19 mouse cellular contexts compared by ENCODE assay signal in the genomic region with DNA sequence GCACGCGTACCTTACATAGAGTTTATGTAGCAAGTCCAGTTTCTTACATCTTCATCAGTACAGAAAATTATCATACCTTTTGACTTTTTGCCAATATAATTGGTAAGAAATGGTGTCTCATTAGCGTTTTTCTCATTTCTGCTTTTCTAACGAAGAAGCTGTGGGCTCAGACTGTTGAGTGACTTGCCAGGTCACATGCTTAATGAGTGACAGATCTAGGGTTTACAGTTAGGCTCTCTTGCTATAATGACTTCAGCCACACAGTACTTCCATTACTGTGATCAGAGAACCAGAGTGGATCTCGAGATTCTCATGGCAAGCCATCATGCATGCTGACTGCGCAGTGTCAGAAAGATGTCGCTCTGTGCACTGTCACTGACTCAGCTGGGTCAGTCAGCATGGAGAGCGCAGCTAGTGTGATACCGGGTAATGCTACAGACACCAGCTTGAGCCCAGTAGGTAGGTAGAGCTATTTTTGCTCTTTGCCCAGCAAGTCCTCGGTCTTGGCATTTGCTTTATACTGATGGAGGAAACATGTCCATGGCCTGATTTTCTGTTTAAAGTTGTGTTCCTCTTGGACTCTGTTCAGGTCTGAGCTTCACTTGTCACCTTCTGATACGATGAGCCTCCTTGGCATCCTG.
DNase-seq lines count a peak whose midpoint lies in the region; ATAC-seq and TF ChIP-seq lines count a peak whose summit lies in the region.
"Had no signal": no experiment of that assay in that cellular context is flagged by ENCODE, and none has a peak within 500 bp of the region (broad histone marks: within the 10 kb centered on the region; RNA-seq: fewer than 3 reads in every experiment).

No protein-coding gene starts in this region.

- ATAC-seq in hindbrain, embryonic 11.5 days (ENCODE audit: low FRiP score): no peak
- no peak for ATAC-seq in hindbrain, embryonic 13.5 days (ENCODE audit: low FRiP score)
- ATAC-seq in common myeloid progenitor, adult 5-6 weeks (replicated peaks; ENCODE audit: low read depth, poor library complexity, severe bottlenecking): peak; percentile 59
- ATAC-seq: forebrain, embryonic 14.5 days; intestine, postnatal 0 days; lung, postnatal 0 days had no signal

- 83% methylated on average over 11 of the region's 11 CpGs for WGBS in hindbrain, embryonic 11.5 days
- WGBS in hindbrain, embryonic 13.5 days: 76% methylated on average over 11 of the region's 11 CpGs
- 24% methylated on average over 11 of the region's 11 CpGs for WGBS in cerebellum, adult 2 months

- TF ChIP-seq CTCF in CH12.LX (conservative IDR thresholded peaks at IDR 0.05 in 1 of 2, IDR thresholded peaks at IDR 0.05 in 1 of 2; ENCODE audit: low read depth in 2 of 2, low read length in 2 of 2): no peak
- 0 out of 2 replicates have a peak, but pooled peaks have one; percentile 26 for TF ChIP-seq CTCF in cerebellum, adult 2 months (IDR thresholded peaks at IDR 0.05; ENCODE audit: borderline replicate concordance, insufficient read depth, low read depth, low read length)
- TF ChIP-seq CTCF in left cerebral cortex, adult 2 months (IDR thresholded peaks at IDR 0.05): no peak

- peaks cover 26% of the 10 kb centered on the region for H3K27me3 ChIP-seq in hindbrain, embryonic 11.5 days (ENCODE audit: control insufficient read depth, insufficient read depth, low read length)
- H3K27me3 ChIP-seq in hindbrain, embryonic 13.5 days: peaks cover 61% of the 10 kb centered on the region
- H3K27me3 ChIP-seq in CH12.LX (replicated peaks): no peaks in the 10 kb centered on the region
- H3K27me3 ChIP-seq in cerebellum, adult 2 months (ENCODE audit: control insufficient read depth, insufficient read depth, low read length): no peaks in the 10 kb centered on the region

- no peak for TF ChIP-seq POLR2A in CH12.LX (IDR thresholded peaks at IDR 0.05; ENCODE audit: low read depth, low read length)
- no peak for TF ChIP-seq POLR2A in cerebellum, adult 2 months (IDR thresholded peaks at IDR 0.05; ENCODE audit: borderline replicate concordance, insufficient read depth, low read length)

- dilution Hi-C loops in CH12.LX (cut with MboI; ENCODE audit: extremely low pct_ligation_motif_present, extremely low pct_unique_long_range_greater_than_20kb, low sequenced_read_pairs): no loop called here

- H3K27ac ChIP-seq in hindbrain, embryonic 11.5 days (ENCODE audit: low read depth, low read length): no peak overlapping the region
- no peak overlapping the region for H3K27ac ChIP-seq in hindbrain, embryonic 13.5 days
- no peak overlapping the region for H3K27ac ChIP-seq in CH12.LX (ENCODE audit: insufficient read depth, low read depth)
- H3K27ac ChIP-seq in cerebellum, adult 2 months (ENCODE audit: insufficient read depth, low read length): no peak overlapping the region; the same call in 1 of the 2 replicates
- no peak overlapping the region for H3K27ac ChIP-seq in left cerebral cortex, adult 2 months
- H3K27ac ChIP-seq: embryonic facial prominence, embryonic 10.5 days; layer of hippocampus, adult 2 months; neural tube, embryonic 13.5 days had no signal

- no peaks in the 10 kb centered on the region for H3K79me2 ChIP-seq in CH12.LX (replicated peaks; ENCODE audit: control insufficient read depth, extremely low read depth, insufficient read depth, poor library complexity, severe bottlenecking)

- peaks cover 2% of the 10 kb centered on the region; the same call in 1 of the 2 replicates for H3K4me1 ChIP-seq in hindbrain, embryonic 11.5 days (replicated peaks; ENCODE audit: control insufficient read depth, insufficient read depth, low read length)
- peaks cover 35% of the 10 kb centered on the region for H3K4me1 ChIP-seq in hindbrain, embryonic 13.5 days (replicated peaks)
- peaks cover 3 to 24% of the 10 kb centered on the region in 2 experiments; a peak in 2 of 4 replicates for H3K4me1 ChIP-seq in CH12.LX (ENCODE audit: control insufficient read depth in 1 of 2, insufficient read depth in 2 of 2)
- H3K4me1 ChIP-seq in cerebellum, adult 2 months (ENCODE audit: control insufficient read depth, insufficient read depth, low read length): peaks cover 40% of the 10 kb centered on the region

- DNase-seq in hindbrain, embryonic 11.5 days (ENCODE audit: low spot score): no peak
- peak; percentile 18 for DNase-seq in CH12.LX (ENCODE audit: extremely low read depth)
- DNase-seq in cerebellum, adult 2 months: peak; percentile 75 to 91
- no peak for DNase-seq in embryo, embryonic 10.5 days (ENCODE audit: low spot score)
- DNase-seq in left cerebral cortex, adult 2 months (ENCODE audit: extremely low spot score in 1 of 2, low spot score in 2 of 2): no peak
- no peak for DNase-seq in adrenal gland, adult 18-20 months (ENCODE audit: low spot score in 2 of 2)
- DNase-seq: adrenal gland, postnatal 10 days; heart, adult 11 months; kidney, postnatal 10 days; thymus, postnatal 14 days had no signal

- H3K4me3 ChIP-seq in hindbrain, embryonic 11.5 days (ENCODE audit: low read depth, low read length): no peak overlapping the region
- no peak overlapping the region for H3K4me3 ChIP-seq in hindbrain, embryonic 13.5 days
- H3K4me3 ChIP-seq in CH12.LX (replicated peaks in 1 of 3; ENCODE audit: low read depth in 2 of 3, low read length in 2 of 3, poor library complexity in 1 of 3): no peak overlapping the region
- H3K4me3 ChIP-seq in cerebellum, adult 2 months (replicated peaks; ENCODE audit: insufficient read depth, low read depth, low read length): no peak overlapping the region
- H3K4me3 ChIP-seq in left cerebral cortex, adult 2 months: no peak overlapping the region
- H3K4me3 ChIP-seq: embryonic facial prominence, embryonic 10.5 days; layer of hippocampus, adult 2 months; neural tube, embryonic 13.5 days had no signal

- TF ChIP-seq EP300 in CH12.LX (IDR thresholded peaks at IDR 0.05; ENCODE audit: low read length): no peak

- no peak overlapping the region for H3K4me2 ChIP-seq in hindbrain, embryonic 11.5 days (replicated peaks; ENCODE audit: low read depth, low read length)
- no peak overlapping the region for H3K4me2 ChIP-seq in hindbrain, embryonic 13.5 days
- no peak overlapping the region for H3K4me2 ChIP-seq in CH12.LX (ENCODE audit: insufficient read depth, low read depth, poor library complexity, severe bottlenecking)
- H3K4me2 ChIP-seq: liver, embryonic 11.5 days; neural tube, embryonic 13.5 days had no signal

- H3K9me3 ChIP-seq in hindbrain, embryonic 11.5 days (ENCODE audit: control insufficient read depth, low read length): no peaks in the 10 kb centered on the region
- no peaks in the 10 kb centered on the region for H3K9me3 ChIP-seq in hindbrain, embryonic 13.5 days
- no peaks in the 10 kb centered on the region for H3K9me3 ChIP-seq in CH12.LX (replicated peaks; ENCODE audit: low read length)
- H3K9me3 ChIP-seq: embryonic facial prominence, embryonic 10.5 days; neural tube, embryonic 13.5 days had no signal

- 0 out of 2 replicates have a peak overlapping the region, but pooled peaks have one; percentile 4 for H3K9ac ChIP-seq in hindbrain, embryonic 11.5 days (ENCODE audit: low read depth, low read length)
- no peak overlapping the region for H3K9ac ChIP-seq in hindbrain, embryonic 13.5 days
- H3K9ac ChIP-seq in CH12.LX (ENCODE audit: insufficient read depth, low read depth): no peak overlapping the region
- H3K9ac ChIP-seq: neural tube, embryonic 13.5 days had no signal

- H3K36me3 ChIP-seq in hindbrain, embryonic 11.5 days (ENCODE audit: control insufficient read depth, insufficient read depth, low read length): no peaks in the 10 kb centered on the region
- H3K36me3 ChIP-seq in hindbrain, embryonic 13.5 days: no peaks in the 10 kb centered on the region
- H3K36me3 ChIP-seq in CH12.LX (replicated peaks in 1 of 2; ENCODE audit: control insufficient read depth in 1 of 2, insufficient read depth in 1 of 2, low read length in 1 of 2): peaks cover 0 to 40% of the 10 kb centered on the region in 2 experiments
- H3K36me3 ChIP-seq: embryonic facial prominence, embryonic 10.5 days; neural tube, embryonic 13.5 days had no signal

- no peak for TF ChIP-seq RAD21 in CH12.LX (IDR thresholded peaks at IDR 0.05; ENCODE audit: low read depth, low read length)

- in situ Hi-C loops in CH12.LX (cut with MboI; ENCODE audit: low pct_ligation_motif_present, low pct_unique_long_range_greater_than_20kb, low sequenced_read_pairs): loop anchor here (25.0 kb wide), 1 partner anchor 1510 kb away; no protein-coding TSS in a partner anchor

- intact Hi-C loops in left cerebral cortex, adult 2 months (cut with DNase I): no loop called here

TF ChIP-seq in CH12.LX, 34 proteins besides CTCF, POLR2A, EP300 and RAD21:
- TF ChIP-seq NRF1 (IDR thresholded peaks at IDR 0.05; ENCODE audit: low read depth, low read length) (no peak), POLR2AphosphoS2 (IDR thresholded peaks at IDR 0.05; ENCODE audit: low read depth, low read length) (no peak), NELFE (IDR thresholded peaks at IDR 0.05; ENCODE audit: low read depth, low read length) (no peak), MAX (IDR thresholded peaks at IDR 0.05; ENCODE audit: low read length) (no peak), USF2 (conservative IDR thresholded peaks at IDR 0.05; ENCODE audit: low read depth, low read length) (no peak), MEF2A (IDR thresholded peaks at IDR 0.05; ENCODE audit: borderline replicate concordance, low read depth, low read length) (no peak), PAX5 (IDR thresholded peaks at IDR 0.05; ENCODE audit: low read length) (no peak), E2F4 (IDR thresholded peaks at IDR 0.05; ENCODE audit: insufficient replicate concordance, low read depth, low read length) (no peak), JUND (conservative IDR thresholded peaks at IDR 0.05; ENCODE audit: low read depth, low read length) (no peak), ETS1 (conservative IDR thresholded peaks at IDR 0.05; ENCODE audit: low read depth, low read length) (no peak), RCOR1 (conservative IDR thresholded peaks at IDR 0.05; ENCODE audit: low read depth, low read length) (no peak), MYC (IDR thresholded peaks at IDR 0.05; ENCODE audit: low read depth, low read length) (no peak), HCFC1 (IDR thresholded peaks at IDR 0.05; ENCODE audit: low read depth, low read length) (no peak), MAZ (IDR thresholded peaks at IDR 0.05; ENCODE audit: low read depth, low read length) (no peak), KAT2A (IDR thresholded peaks at IDR 0.05; ENCODE audit: insufficient replicate concordance, low read length) (no peak), MAFK (IDR thresholded peaks at IDR 0.05; ENCODE audit: insufficient replicate concordance, low read length) (no peak), CHD2 (IDR thresholded peaks at IDR 0.05; ENCODE audit: low read length) (no peak), SMC3 (IDR thresholded peaks at IDR 0.05; ENCODE audit: low read depth, low read length) (no peak), TBP (conservative IDR thresholded peaks at IDR 0.05; ENCODE audit: low read depth, low read length) (no peak)

Comparison
In these comparisons a context has a peak if more than half of its experiments do, and no peak if none do; other contexts are left out.
1. DNase-seq: peak in CH12.LX (single experiment) and cerebellum, adult 2 months (2 of 2); none in hindbrain, embryonic 11.5 days (single experiment), embryo, embryonic 10.5 days (single experiment), left cerebral cortex, adult 2 months (0 of 2) and adrenal gland, adult 18-20 months (0 of 2).